Mouse (Mus musculus): ENCODE measurements at regions not wholly inside any gene's neighbourhood (a gene's known extent, or its start where the extent isn't known, plus 50 kb on each side); places are given as distances from the start of the nearest gene placed in this dataset.

DNA sequence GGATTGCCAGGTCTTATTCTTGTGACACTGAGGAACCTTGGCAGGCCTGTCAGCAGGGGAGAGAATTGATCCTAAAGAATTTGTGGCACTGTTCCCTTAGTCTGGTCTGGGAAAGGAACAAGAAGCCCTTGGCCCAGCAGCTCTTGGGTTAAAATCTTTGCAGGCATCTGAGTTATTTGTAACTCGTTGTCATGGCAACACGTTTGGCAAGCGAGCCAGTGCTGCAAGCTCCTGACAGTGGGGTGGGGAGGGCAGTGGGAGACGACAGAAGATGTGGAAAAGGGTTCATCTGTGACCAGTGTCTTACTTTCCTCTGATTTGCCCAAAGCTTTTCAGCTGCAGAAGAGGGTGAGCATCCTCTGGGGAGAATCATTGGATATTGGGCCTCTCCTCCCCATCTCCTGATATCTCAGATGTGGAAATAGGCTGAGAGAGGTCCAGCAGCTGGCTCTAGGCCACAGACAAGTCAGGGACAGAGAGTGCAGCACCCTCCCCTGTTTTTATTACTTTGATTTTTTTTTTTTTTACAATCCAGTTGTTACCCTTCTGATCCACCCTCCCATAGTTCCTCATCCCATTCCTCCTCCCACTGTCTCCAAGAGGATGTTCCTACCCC is 92.4 kb upstream of the Huwe1 start:
- peak; percentile 4 for DNase-seq

Measured in kidney, postnatal 14 days (tissue).